Mouse (Mus musculus) lung, adult 2 months (tissue): ENCODE data around the gene Foxp1.

Experiments
- CTCF ChIP-seq: fragments of 200-500 bp; IDR thresholded peaks from 2 replicates; pipeline ENCODE4 v1.5.1; 2011; ENCODE audit warnings: mild to moderate bottlenecking, low read length, control low read depth; ENCODE audit not compliant: insufficient read depth
- POLR2A ChIP-seq: fragments of 200-500 bp; IDR thresholded peaks from 2 replicates; pipeline ENCODE4 v1.6.1; 2011; ENCODE audit warnings: low read depth, mild to moderate bottlenecking, control low read depth, low read length, borderline replicate concordance; ENCODE audit errors: extremely low read depth

- TF ChIP-seq CTCF = no peak
- TF ChIP-seq POLR2A = no peak
Observed at GRCm38 (mm10) chr6:99260941-99261736, 261.4 kb downstream of the Foxp1 start.
